Mouse (Mus musculus) adrenal gland, postnatal 25 days (tissue): Measurements from ENCODE around the gene Acsl3. TPM values are rescaled to one million over a fixed set of nuclear protein-coding genes. Genes with fewer than 3 reads are reported as not detected.

Source experiments
- DNase-seq: peaks from one replicate; pipeline ENCODE4 v3.0.0; 2021; ENCODE audit warnings: mixed read lengths
- total RNA-seq: library from RNA; stranded (reverse); gene quantifications from 2 replicates; pipeline ENCODE4 v1.2.3, GENCODE M21; 2021

Gene Acsl3
- total RNA-seq, 1 experiment from 2014 or later: 26.9 TPM

DNA sequence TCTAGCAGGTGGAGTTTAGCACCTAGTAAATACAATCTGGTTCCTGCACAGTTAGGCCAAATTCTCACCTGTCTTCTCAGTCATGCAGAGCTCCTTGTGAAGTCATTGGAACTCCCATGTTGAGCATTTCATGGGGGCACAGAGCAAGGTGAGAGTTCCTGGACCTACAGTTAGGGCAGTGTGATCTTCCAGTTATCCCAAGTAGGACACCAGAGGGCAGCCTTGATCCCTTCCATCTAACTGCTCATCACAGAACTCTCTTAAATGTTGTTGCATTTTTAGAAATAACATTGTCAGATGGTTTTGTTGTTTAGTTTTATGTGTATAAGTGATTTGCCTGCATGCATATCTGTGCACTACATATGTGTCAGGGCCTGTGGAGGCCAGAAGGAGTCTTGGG is 29.2 kb downstream of the Acsl3 start:
- peak; percentile 3 for DNase-seq

DNA sequence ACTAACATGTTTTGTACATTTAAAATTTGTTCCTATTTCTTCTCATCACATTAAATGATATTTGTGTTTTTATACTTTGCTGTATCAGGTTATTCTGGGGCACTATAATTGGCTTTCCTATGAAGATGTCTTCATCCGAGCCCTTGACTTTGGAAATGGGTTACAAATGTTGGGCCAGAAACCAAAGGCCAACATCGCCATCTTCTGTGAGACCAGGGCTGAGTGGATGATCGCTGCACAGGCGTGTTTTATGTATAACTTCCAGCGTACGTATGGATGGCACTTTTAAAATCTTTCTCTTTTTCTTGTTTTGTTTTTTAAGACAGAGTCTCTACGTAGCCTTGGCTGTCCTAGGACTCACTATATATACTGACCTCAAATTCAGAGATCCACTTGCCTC is 30.5 kb downstream of the Acsl3 start:
- no peak for DNase-seq

DNA sequence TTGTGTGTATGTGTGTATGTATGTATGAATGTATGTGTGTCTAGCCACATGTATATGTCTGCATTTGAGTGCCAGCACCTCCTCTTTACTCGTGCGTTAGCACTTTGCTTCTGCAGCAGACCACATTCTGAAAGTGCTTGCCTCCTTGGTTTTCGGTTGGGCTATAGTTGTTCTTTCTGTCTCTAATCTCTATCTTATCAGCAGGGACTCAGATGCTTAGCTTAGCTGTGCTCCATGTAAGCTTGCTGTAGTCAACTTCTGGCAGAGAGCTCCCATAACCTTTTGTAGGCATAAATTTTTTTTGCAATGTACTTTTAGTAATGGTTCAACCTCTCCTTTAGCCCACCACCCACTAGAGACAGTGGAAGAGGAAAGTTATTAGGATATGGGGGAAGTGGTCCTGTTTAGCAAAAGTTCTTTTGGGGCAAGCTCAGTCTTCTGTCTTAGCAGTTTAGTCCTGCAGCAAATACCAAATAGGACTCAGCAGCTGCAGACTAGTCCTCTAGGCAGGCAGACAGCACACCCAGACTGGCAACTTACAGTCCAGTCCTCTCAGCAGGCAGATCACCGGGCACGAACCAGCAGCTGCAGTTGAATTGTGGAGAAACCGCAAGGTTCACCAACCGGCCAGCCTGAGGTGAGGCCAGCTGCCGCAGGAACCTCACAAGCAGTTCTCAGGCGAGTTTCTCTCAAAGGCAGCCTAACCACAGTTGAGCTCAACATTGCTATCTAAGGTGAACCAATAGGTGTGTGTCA is 37.1 kb downstream of the Acsl3 start:
- no peak for DNase-seq

DNA sequence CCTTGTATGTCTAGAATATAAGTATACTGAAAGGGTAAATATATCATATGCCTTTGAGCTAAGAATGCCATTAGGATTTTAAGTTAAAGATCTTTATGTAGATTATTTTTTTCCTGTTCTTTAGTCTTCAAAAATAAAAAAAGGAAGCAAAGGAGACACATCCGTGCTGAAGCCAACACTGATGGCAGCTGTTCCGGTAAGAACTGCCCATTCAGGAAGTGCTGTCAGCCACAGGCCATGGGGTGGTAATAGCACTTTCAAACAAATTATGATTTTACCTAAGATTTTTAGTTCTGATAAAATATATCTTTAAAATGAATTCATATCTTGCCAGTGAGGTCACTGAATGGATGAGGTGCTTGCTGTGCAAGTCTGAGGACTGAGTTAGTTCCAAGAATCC is 38.7 kb downstream of the Acsl3 start:
- DNase-seq: no peak

DNA sequence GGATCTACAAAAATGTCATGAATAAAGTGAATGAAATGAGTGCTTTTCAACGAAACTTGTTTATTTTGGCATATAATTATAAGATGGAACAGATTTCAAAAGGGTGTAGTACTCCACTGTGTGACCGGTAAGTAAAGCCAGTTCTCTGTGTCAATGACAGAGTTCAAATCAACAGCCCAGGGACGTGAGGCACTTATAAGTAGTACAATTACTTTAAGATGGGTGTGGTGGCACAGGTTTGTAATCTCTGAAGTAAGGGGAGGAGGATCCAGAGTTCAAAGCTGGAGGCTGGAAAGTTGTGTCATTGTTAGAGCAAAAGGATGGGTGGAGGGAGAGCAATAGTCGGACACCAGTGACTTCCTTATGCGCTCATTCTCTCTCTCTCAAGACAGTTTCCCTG is 39.3 kb downstream of the Acsl3 start:
- no peak for DNase-seq

DNA sequence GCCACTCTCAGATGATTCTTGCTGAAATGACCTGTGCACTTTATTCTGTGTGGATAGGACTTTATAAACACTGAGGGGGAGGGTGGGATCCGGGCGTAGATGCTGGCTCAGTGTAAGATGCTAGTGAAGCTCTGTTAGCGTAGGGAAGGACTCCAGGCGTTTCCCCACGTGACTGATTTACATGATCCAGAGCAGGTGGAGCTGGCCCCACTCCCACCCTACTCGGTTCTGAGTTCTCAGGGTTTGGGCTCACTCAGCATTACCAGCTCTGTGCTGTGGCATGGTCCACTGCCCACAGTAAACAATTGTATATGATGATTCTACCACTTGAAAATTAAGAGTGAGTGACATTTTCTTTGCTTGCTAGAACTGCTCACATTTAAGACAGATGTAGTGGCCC is 40.5 kb downstream of the Acsl3 start:
- no peak for DNase-seq

DNA sequence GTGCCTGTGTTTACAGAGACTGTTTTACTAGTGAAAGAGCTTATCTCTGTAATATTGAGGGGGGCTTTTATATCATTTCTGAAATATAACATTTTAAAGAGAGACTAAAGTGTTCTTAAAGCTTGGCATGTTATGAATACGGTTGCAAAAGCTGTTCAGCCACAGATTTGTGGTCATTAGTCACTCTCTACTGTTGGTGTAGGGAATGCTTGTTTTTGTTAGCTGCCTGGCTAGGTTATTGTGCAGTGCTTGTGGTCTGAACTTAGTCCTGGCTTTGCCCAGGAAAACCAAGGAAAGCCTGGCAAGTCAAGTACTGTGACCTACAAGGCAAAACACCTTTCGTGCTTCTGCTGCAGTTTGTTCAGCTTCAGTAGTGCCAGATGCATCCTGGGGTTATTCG is 44.1 kb downstream of the Acsl3 start:
- no peak for DNase-seq

DNA sequence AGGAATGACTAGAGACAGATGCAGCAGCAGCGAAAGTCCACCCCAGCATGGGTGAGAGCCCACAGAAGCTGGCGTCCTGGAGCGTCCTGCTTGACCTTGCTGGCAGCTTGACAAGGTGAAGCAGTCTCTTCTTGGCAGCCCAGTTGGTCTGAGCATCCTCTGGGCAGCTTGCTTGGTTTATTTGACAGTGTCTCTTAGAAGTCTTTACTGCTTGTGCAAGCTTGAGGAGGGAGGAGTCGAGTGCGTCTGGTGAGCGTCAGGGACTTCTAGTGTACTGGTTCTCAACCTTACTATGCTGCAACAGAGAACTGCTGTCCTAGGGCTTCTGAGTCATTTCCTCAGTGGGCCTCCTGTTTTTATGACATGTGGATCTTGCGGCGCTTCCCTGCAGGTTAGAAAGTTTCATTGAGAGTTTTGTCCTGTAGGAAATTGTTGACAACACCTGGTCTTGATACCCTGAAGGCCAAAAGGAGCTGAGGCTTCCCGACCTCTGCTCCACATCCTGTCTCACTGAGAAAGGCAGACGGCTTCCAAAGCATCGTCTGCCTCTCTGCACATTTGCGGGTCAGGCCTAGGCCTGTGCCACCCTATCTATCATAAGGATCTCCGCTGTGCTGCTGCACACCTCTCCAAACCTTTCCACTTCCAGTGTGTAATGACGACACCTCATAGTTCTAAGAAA is 44.8 kb downstream of the Acsl3 start:
- DNase-seq: peak; percentile 11

DNA sequence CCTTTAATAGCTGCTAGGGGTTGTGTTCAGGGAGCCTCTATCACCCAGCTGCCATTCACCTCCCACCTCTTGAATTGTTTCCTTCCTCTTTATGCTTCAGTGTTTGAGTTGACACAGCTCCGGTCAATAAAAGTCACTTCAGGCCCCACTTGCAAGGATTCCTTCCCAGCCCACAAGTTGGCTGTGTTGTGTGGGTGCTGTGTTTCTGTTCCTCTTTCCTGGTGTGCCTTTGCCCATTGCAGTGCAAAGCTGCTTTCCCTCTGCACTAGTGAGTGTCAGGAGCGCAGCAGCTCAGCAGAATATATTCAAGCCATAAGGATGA is 45.3 kb downstream of the Acsl3 start:
- DNase-seq: no peak

DNA sequence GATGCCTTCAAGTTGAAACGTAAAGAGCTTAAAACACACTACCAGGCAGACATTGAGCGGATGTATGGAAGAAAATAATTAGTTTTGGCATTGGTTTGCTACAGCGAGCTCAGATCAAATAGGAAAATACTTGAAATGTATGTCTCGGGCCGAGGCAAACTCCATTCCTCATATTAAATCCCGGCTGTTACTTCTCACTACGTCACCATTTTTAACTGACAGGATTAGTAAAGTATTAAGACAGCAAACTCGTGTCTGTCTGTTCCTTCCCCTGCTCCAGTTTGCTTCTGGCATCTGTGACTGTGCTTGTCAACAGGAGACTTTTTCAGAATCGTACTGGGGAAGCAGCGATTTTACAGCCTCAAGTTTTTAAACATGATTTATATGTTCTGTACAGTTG is 48.7 kb downstream of the Acsl3 start:
- no peak for DNase-seq

DNA sequence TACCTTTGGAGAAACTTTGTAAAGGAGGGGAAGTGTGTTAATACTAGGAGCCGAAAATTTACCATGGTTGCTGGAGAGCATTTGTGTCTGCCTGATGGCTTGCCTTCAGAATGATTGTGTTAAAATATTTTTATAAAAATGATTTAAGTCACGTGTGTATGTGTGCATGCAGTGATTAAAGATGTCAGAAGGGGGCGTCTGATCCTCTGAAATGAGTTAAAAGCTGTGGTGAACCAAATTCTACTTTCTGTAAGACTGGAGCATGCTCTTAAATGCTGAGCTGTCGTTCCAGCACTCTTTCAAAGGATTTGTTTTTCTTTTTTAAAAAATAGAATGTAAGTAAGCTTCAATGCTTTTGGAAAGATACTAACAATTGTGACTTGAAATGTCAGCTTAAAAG is 49.7 kb downstream of the Acsl3 start:
- no peak for DNase-seq

DNA sequence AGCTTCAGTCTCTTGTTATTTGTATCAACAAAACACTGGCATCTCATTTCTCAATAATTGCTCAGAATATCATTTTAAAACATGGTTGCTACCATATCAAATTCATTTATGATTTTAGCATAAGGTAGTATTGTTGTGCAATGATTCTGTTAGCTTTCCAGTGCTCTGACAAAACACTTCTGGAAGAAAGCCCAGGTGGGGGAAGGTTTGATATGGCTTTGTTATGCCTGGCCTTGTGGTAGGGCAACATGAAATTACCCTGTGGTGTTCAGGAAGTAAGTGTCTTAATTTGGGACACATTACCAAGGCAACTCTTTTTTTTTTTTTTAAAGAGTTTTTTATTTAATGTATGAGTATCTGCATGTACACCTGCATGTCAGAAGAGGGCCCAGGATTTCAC is 52.4 kb downstream of the Acsl3 start:
- DNase-seq: no peak

DNA sequence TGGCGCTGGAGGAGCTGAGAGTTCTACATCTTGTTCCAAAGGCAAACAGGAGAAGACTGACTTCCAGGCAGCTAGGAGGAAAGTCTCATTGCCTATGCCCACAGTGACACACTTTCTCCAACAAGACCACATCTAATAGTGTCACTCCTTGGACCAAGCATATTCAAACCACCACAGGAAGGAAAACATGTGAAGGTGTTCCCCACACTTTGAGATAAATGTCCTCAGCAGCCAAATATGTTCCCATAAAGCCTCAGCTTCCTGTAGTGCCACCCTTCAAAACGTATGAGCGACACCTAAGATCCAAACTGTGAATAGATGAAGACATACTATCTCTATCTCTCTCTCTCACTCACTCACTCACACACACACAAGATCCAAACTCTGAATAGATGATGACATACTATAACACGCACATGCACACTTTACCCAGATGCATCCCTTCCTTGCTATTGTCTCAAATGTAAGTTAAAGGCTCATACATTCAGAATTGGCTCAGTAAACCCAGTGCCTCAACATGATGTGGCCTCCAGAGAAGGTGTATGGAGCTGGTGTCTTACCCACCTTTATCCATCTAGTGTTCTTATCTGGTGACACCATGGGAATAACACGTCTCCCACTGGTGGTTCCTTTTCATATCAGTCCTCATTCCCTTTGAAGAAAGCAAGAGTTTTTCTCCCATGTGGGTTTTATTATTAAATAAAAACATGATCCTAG is 53.1 kb downstream of the Acsl3 start:
- DNase-seq: no peak

DNA sequence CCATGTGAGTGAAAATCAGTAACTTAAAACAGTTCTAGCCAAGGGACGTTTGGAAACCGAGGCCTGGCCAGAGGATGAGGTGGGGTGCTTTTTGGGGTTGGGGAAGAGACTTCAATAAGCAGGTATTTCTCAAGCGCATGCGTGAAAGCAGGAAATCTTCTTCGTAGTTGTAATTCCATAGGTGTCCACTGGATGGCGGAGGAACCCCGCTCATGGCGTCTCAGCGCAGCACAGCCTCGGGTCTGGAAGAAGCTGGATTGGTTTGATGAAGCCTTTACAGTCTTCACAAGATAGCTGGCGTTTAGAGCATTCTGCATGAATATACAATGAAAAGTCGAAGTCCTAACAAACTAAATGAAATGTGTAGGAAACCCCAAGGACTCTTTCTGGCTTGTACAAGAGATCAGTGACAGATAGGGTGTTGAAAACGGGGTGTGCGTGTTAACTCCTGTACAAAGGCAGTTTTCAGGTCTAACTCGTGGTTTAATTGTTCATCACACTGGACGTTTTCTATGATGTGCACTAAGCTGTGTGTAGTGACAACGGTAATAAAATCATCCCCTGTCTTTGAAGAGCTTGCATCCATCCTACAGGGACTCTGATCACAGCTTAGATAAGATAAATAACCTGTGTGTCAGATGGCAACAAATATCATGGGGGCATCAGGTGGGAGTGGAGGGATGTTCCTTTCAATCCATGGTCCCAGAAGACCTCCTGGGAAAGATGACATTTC is 67.0 kb downstream of the Acsl3 start:
- peak; percentile 72 for DNase-seq

DNA sequence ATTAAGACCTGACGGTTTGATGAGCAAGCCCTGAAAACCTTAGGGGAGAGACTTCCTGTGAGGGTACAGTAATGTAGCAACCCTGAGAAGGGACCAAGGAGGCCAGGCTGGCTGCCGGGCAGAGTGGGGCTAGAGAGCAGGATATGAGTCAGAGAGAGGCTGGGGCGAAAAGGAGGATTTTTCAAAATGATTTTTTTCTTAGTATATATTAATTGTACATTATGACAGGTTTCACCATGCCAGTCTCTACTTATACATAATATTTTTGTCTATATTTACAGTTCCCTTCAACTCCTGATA is 67.5 kb downstream of the Acsl3 start:
- DNase-seq: no peak

DNA sequence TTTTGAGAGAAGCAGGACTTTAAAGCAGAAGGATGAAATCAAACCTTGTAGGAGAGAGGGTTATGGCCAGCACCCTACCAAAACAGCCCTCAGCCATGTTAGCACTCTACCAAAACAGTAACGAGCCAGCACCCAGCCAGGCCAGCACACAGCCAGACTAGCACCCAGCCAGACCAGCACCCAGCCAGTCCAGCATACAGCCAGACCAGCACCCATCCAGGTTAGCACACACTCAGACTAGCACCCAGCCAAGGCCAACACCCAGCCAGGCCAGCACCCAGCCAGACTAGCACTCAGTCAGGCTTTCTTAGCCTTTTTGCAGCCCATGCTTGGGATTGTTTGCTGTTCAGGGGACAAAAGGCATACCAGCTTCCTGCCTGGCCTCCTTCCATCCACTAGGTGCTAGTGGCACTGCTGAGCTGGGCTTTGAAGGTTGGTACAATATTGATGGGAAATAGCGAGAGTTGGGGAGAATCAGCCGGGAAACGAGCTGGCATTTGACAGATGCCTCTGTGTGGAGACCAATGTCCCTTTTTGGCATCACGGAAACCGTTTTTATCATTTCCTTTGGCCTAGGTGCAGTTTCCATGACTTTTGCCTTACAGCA is 68.1 kb downstream of the Acsl3 start:
- no peak for DNase-seq

DNA sequence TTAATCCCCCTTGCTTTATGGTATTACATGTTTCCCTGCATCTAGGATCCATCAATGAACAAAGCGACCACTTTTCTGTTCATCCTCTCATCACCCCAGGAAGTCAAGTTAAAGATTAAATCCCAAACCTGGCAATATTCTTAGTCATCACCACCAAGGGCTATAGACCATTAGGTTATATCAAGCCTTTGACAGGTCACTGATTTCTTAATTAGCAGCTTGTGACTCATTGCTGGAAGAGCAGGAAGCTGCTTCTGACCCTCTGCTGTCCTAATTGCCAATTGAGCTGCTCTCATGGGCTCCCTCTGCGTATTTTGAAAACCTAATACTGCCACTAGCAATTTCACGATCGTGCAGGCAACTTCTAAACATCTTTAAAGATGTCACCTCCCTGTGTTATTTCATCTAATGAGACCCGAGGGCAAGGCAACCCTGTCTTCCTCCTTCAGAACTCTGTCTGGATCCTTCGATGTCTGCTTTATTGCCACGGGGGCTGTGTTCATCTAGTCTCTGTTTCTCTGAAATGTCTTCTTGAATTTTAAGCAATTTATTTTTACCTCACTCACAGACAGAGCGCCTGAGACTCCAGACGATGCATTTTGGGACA is 72.6 kb downstream of the Acsl3 start:
- no peak for DNase-seq

DNA sequence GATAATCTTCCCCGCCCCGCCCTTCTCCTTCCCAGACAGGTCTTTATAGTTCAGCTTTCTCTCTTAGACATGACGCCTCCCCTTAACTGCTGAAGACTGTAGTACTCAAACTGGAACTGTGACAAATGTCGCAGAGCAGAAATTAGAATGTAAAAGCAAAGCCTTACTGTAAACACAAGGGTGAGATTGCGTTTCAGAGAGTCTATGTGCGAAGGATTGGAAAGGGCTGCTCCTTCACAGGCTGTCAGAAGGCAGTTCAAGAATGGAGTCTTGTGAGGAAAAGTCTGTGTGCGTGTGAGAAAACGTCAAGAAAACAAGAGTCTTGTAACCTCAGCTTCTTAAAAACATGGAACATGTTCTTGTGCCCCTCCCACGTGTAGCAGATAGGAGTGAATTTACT is 74.7 kb downstream of the Acsl3 start:
- DNase-seq: no peak

DNA sequence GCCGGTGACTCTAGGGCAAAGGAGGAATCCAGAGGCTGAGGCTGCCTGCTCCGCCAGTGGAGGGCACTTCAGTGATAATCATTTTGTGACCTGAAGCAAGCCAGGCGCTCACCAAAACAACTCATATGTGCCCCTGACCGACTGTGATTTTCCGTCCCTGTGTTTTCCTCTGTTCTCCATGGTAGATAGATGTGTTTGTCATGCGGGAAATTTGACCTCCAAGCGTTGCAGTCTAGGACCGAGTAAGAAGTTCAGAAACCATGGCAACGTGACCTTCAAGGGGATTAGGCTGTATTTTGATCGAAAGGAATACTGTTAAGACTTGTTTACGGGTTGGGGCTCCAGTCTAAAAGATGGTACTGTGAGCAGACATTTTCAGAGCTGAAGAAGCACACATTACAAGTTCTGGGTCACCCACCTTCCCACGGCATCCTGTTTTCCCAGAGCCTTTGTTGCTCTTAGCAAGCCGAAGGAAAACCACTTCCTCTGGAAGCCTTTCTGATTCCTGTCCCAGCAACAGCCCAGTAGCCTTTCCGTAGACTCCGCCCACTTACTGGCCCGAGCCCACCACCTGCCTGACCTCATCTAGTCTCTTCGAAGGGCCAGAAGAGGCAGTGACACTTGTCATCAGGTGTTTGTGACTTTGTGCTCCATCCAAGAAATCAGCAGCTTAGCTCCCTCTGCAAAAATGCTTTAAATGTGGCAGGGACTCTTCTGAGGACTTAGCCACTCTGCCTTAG is 76.8 kb downstream of the Acsl3 start:
- DNase-seq: peak; percentile 21

DNA sequence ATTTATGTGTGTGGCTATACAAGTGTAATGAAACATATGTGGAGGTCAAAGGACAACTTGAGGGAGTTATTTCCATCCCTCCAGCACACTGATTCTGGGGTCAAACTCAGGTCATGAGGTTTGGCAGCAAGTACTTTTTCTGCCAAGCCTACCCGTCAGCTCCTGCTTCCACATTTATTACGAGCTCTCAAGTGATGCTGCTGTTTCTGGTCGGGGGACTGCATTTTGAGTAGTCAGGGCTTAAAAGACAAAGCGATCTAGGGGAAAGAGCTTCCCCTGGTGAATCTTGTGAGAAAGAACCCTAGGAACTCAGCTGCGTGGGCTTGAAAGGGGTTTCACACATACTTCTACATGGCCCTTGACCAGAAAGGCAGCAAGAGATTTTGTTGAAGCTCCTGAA is 80.0 kb downstream of the Acsl3 start:
- no peak for DNase-seq

DNA sequence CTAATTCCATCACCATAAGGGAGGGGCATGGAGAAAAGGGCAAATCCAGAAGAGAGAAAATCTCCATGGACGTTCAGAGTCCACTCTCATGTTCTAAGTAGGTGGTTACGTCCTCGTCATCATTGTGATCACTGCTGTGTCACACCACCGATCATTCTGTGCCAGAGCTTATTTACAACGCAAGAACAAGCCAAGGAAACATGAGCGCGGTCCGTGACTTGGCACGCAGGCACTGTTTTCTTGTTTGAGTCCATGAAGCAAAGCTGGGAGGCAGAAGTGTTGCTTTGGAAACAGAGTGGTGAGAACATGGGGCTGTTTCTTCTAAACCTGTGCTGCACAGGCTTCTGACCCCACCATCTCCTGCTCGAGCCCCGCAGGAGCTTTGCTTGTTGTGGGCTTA is 83.1 kb downstream of the Acsl3 start:
- DNase-seq: no peak

DNA sequence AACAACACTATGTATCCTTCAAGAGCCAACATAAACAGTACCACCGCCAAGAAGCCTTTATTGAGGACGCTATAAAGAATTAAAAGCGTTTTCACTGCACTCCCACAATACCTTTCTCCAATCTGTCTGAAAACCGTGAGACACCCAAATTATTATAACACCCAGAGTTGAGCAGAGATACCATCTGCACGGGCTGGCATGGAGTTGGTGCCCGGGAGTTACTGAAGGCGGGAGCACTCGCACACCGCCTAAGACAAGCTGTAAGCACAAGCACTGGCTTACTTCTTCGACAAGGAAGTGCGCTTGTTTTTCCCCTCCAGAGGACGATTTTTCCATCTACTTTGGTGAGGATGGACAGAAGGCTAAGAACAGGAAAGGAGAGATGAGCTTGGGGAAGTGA is 84.6 kb downstream of the Acsl3 start:
- DNase-seq: no peak
